Mouse (Mus musculus) megakaryocyte progenitor cell, adult 5-6 weeks (primary cell): ENCODE results near the gene Iqgap1. TPM values are rescaled to one million over a fixed set of nuclear protein-coding genes. Genes with fewer than 3 reads are reported as not detected.

ENCODE experiments used
- ATAC-seq: replicated peaks from 2 replicates; pipeline ENCODE4 v1.8.0; 2016; ENCODE audit warnings: mild to moderate bottlenecking, moderate TSS enrichment, inconsistent platforms; ENCODE audit not compliant: poor library complexity
- total RNA-seq, 2 experiments: library from RNA; stranded (forward) in 1 of 2; stranded (reverse) in 1 of 2; fragments of 157-497, 149-512 nt in 1 of 2; fragments of 200-1000 nt in 1 of 2; gene quantifications; 2 replicates each; pipeline versions ENCODE4 v1.2.3 to v1.2.4; 2015 to 2017

Iqgap1 gene
- total RNA-seq, 2 experiments from 2014 or later, result 81.0 to 90.5 TPM

- ATAC-seq, result no peak
These were observed 19.4 kb downstream of the Iqgap1 start for GRCm38 (mm10) chr7:80806331-80806730.

- ATAC-seq, result peak; percentile 94
These were observed 22.5 kb downstream of the Iqgap1 start for GRCm38 (mm10) chr7:80803173-80803872.

GRCm38 (mm10) chr7:80802412-80803160, 23.2 kb downstream of the Iqgap1 start:
- peak; percentile 69 for ATAC-seq

GRCm38 (mm10) chr7:80799307-80799706, 26.5 kb downstream of the Iqgap1 start:
- ATAC-seq, result no peak

- ATAC-seq, result no peak
These were observed 28.8 kb downstream of the Iqgap1 start for GRCm38 (mm10) chr7:80796805-80797567.

GRCm38 (mm10) chr7:80796258-80796657, 29.5 kb downstream of the Iqgap1 start:
- no peak for ATAC-seq

- ATAC-seq, result no peak
These were observed 36.2 kb downstream of the Iqgap1 start for GRCm38 (mm10) chr7:80789534-80789933.

- peak; percentile 77 for ATAC-seq
These were observed 36.7 kb downstream of the Iqgap1 start for GRCm38 (mm10) chr7:80789061-80789460.

- no peak for ATAC-seq
These were observed 37.8 kb downstream of the Iqgap1 start for GRCm38 (mm10) chr7:80788002-80788401.

- ATAC-seq, result no peak
These were observed 39.0 kb downstream of the Iqgap1 start for GRCm38 (mm10) chr7:80786746-80787145.

GRCm38 (mm10) chr7:80783841-80784240, 41.9 kb downstream of the Iqgap1 start:
- ATAC-seq, result no peak

GRCm38 (mm10) chr7:80782155-80783109, 43.3 kb downstream of the Iqgap1 start:
- ATAC-seq, result peak; percentile 74

GRCm38 (mm10) chr7:80781444-80782120, 44.2 kb downstream of the Iqgap1 start:
- ATAC-seq, result no peak

- peak; percentile 76 for ATAC-seq
These were observed 46.7 kb downstream of the Iqgap1 start for GRCm38 (mm10) chr7:80778958-80779669.

- 0 out of 2 replicates have a peak, but pooled peaks have one; percentile 4 for ATAC-seq
These were observed 47.4 kb downstream of the Iqgap1 start for GRCm38 (mm10) chr7:80778376-80778775.

GRCm38 (mm10) chr7:80777151-80777550, 48.6 kb downstream of the Iqgap1 start:
- ATAC-seq, result no peak

GRCm38 (mm10) chr7:80776090-80776489, 49.7 kb downstream of the Iqgap1 start:
- no peak for ATAC-seq

- ATAC-seq, result no peak
These were observed 50.3 kb downstream of the Iqgap1 start for GRCm38 (mm10) chr7:80775448-80775904.
